Mouse (Mus musculus) spleen, adult 2 months (tissue): Measurements from ENCODE around the gene Negr1.

Experiments used
- CTCF ChIP-seq: fragments of 200-500 bp; IDR thresholded peaks from 2 replicates; pipeline ENCODE4 v1.5.1; 2011; ENCODE audit warnings: mild to moderate bottlenecking, inconsistent platforms; ENCODE audit not compliant: insufficient read depth, insufficient read length, insufficient replicate concordance; ENCODE audit errors: extremely low read depth
- POLR2A ChIP-seq: fragments of 200-500 bp; IDR thresholded peaks from 2 replicates; pipeline ENCODE4 v1.6.1; 2011; ENCODE audit warnings: low read depth, low read length, inconsistent platforms

DNA sequence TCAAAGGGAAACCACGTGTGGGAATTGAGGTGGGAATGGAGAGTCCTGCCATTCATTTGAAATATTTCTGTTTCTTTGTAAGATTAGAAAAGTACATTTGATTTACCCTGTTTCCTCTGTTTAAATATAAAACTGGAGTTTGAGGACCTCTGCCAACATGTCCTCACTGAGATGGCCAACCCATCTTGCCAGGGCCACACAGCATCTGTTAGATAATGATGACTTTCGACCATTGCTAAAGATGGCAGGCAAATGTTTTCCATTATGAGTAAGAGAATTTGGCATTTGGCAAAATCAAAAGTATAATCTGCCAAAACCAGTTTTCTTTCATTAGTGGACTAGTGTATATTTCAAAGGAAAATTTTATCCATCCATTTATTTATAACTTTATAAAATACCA lies 286.8 kb downstream of the Negr1 start:
- TF ChIP-seq CTCF = no peak
- TF ChIP-seq POLR2A = no peak
